Mouse (Mus musculus): Measurements from ENCODE around the gene Tmbim6. TPM values are rescaled to one million over a fixed set of nuclear protein-coding genes. Genes with fewer than 3 reads are reported as not detected.

Tmbim6 gene
- 100 to 1,000 TPM; 549 to 716 TPM for total RNA-seq (2021)
- polyA plus RNA-seq (2012; rRNA removed): 1,176 and 1,311 TPM in 2 replicates
- long read RNA-seq, transcript Tmbim6-206 (11 exons, 1,148 nt): minor isoform, 9 of 628 reads
- long read RNA-seq, transcript Tmbim6-202 (10 exons, 944 nt): minor isoform, 7 of 628 reads
- long read RNA-seq, transcript Tmbim6-201 (10 exons, 2,452 nt): major isoform, 559 of 628 reads
- long read RNA-seq, partial matches to known transcripts: 22 of 628 reads
- long read RNA-seq, other reads (novel, unspliced or antisense): 22 of 628 reads

GRCm38 (mm10) chr15:99392486-99393385 is at the start of gene Tmbim6:
TSS of gene Tmbim6 (plus strand) at chr15:99392882.
- peak; percentile 99 for DNase-seq

- DNase-seq: no peak
Measured at GRCm38 (mm10) chr15:99343414-99344147, 49.1 kb upstream of the Tmbim6 start.

GRCm38 (mm10) chr15:99344148-99344870 is 48.4 kb upstream of the Tmbim6 start:
- DNase-seq: no peak

DNA sequence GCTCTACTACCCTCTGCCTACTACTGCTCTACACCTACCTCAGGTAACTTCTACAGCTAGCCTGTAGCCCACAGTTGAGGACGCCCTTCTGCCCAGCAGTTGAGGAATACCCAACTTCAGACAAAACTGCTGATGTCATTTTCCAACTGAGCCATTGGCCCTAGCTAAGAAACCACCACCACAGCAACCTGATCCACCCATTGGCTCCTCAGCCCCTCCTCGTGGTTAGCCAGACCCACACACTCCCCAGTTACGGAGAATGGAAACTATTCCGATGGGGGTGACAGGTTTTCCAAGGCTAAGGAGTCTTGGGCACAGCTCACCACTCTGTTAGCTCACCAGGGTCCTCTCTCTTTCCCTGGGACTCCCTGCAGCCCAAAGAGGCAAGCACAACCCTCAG is 47.7 kb upstream of the Tmbim6 start:
- no peak for DNase-seq

DNA sequence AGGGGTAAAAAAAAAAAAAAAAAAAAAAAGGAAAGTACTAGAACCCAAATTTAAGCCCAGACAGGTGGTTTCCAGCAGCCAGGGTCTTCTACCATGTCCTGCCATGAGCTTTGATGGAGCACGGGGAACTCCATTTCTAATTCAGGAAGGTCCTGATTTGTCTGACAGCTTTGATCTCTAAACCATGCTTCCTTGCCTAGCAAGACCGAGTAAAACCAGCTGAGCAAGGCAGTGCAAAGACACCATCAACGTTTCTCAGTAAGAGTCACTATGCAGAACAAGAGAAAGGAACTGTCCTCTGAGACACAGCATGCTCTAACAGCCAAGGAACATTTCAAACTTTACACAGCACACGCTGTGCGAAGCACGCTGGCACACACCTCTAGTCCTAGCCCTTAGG is 41.1 kb upstream of the Tmbim6 start:
- DNase-seq: no peak

DNA sequence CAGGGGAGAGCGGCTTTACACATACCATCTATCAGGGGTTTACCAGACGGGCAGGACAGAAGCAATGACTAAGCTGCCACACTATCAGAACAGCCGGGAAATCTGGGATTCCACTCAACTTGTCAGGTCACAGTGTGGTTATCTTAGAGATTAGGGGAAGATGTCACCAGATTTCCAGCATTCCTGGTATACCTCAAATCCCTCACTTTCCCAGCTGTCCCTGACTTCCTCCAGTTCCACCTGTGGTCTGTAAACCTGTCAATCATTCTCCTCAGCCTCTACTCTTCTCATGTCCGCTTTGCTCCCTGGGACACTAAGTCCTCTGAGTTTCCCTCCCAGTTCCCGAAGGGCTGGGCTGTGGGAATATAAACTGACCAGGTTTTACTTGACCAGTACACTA is 40.4 kb upstream of the Tmbim6 start:
- DNase-seq: no peak

GRCm38 (mm10) chr15:99355660-99356059 is 37.0 kb upstream of the Tmbim6 start:
- no peak for DNase-seq

GRCm38 (mm10) chr15:99356462-99356861 is 36.2 kb upstream of the Tmbim6 start:
- DNase-seq: no peak

DNA sequence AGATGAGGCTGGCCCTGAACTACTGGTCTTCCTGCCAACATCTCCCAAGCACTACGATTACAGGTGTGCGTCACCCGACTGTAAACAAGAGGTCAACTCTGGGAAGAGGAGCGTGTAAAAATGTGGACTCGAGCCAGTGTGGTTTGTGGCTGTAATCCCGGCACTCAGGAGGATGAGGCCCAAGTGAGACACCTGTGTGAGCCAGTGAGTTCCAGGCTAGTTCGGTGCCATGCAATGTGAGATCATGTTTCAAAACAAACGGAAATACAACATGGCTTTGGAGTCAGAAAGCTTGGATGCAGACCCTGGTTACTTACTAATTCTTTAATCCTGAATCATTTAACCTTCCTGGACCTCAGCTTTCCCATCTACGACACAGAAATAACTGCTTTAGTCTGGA is 33.7 kb upstream of the Tmbim6 start:
- DNase-seq: no peak

GRCm38 (mm10) chr15:99364022-99364530 is 28.6 kb upstream of the Tmbim6 start:
- no peak for DNase-seq

DNA sequence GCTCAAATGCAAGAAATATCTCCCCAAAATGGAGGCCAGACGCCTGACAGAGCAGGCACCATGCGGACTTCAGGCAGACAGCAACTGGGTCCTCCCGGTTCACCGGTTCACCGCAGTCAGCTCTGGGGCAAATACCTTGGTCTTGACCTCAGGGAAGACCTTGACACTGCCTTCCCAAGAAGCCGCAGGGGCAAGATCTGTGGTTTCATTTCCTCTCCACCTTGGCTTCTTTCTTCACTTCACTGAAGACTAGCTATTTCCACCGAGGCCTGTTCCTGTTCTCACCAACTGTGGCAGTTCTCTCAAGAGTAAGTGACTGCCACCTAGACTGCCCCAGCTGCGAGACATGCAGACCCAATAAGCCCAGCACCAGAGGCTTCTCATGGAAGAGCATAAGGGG is 27.8 kb upstream of the Tmbim6 start:
- no peak for DNase-seq

- DNase-seq: no peak
Measured at GRCm38 (mm10) chr15:99368583-99369266, 24.0 kb upstream of the Tmbim6 start.

- DNase-seq: no peak
Measured at GRCm38 (mm10) chr15:99369391-99370171, 23.1 kb upstream of the Tmbim6 start.

- DNase-seq: peak; percentile 96
Measured at GRCm38 (mm10) chr15:99370259-99370691, 22.4 kb upstream of the Tmbim6 start, which contains the start of gene Fmnl3. TSS of gene Fmnl3 (minus strand) at chr15:99370482.

- no peak for DNase-seq
Measured at GRCm38 (mm10) chr15:99371526-99372340, 20.9 kb upstream of the Tmbim6 start.

DNA sequence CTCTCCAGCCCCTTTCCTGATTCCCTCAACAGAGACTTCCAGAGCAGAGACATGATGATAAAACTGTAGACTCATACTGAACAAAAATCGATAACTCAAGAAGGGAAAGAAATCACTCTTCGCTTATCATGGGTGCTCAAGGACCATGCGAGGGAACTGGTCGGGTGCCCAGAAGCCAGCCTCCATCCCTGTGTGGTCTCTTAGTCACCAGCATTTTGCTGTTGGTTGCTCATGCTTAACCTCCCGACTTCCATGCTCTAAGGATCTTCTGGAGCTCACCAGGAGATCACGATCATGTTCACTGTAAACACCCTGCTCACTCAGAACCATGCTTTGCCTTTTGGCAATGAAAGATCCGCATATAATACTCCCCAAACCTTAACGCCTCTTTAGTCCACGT is 19.9 kb upstream of the Tmbim6 start:
- DNase-seq: peak; percentile 84

DNA sequence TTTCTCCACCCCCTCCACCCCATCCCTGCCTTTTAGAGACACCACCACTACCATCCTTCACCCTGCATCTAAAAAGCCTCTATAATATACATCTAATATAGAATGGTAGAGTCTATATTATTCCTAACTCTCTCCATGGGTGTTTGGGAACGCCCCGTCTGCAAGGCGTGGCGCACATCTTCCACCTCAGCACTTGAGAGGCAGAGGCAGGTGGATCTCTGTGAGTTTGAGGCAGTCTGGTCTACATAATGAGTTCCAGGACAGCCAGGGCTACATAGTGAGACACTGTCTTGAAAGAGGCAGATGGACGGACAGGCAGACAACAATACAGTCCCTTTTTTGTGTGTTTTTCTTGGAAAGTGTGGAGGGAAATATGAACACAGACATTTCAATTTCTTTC is 17.6 kb upstream of the Tmbim6 start:
- DNase-seq: no peak

GRCm38 (mm10) chr15:99375581-99375980 is 17.1 kb upstream of the Tmbim6 start:
- no peak for DNase-seq

GRCm38 (mm10) chr15:99376240-99376639 is 16.4 kb upstream of the Tmbim6 start:
- DNase-seq: no peak

Data from adrenal gland, adult 2 months (tissue).